Mouse (Mus musculus) liver, embryonic 14.5 days (tissue): ENCODE results near the gene 2310007B03Rik.

Experiments used
- CTCF ChIP-seq: IDR thresholded peaks from 2 replicates; pipeline ENCODE4 v1.5.1; 2016; ENCODE audit warnings: antibody characterized with exemption, low read depth, control low read depth
- EP300 ChIP-seq: IDR thresholded peaks from 2 replicates; pipeline ENCODE4 v1.6.1; 2016; ENCODE audit warnings: antibody characterized with exemption, low read depth

GRCm38 (mm10) chr1:93190726-93191305 is 30.1 kb upstream of the 2310007B03Rik start:
- TF ChIP-seq CTCF (no peak), EP300 (no peak)
